Mouse (Mus musculus) kidney, postnatal 25 days (tissue): ENCODE results near the gene Tecta.

ENCODE experiments used
- DNase-seq, 2 experiments: peaks; one replicate each; pipeline ENCODE4 v3.0.0; 2021; ENCODE audit warnings: mixed read lengths in 2 of 2

The Tecta gene

GRCm38 (mm10) chr9:42385656-42386055, 14.1 kb downstream of the Tecta start:
- no peak for DNase-seq

- no peak for DNase-seq
These were observed 16.9 kb downstream of the Tecta start for GRCm38 (mm10) chr9:42382628-42383347.

- no peak for DNase-seq
These were observed 17.7 kb downstream of the Tecta start for GRCm38 (mm10) chr9:42382063-42382462.

GRCm38 (mm10) chr9:42378071-42378470, 21.7 kb downstream of the Tecta start:
- DNase-seq: no peak

- no peak for DNase-seq
These were observed 22.1 kb downstream of the Tecta start for GRCm38 (mm10) chr9:42377656-42378055.

GRCm38 (mm10) chr9:42371670-42372368, 27.9 kb downstream of the Tecta start:
- DNase-seq: no peak

- no peak for DNase-seq
These were observed 42.1 kb downstream of the Tecta start for GRCm38 (mm10) chr9:42357585-42357984.

- DNase-seq: no peak
These were observed 44.9 kb downstream of the Tecta start for GRCm38 (mm10) chr9:42354871-42355270.

- no peak for DNase-seq
These were observed 49.9 kb downstream of the Tecta start for GRCm38 (mm10) chr9:42349791-42350190.

GRCm38 (mm10) chr9:42346297-42346696, 53.4 kb downstream of the Tecta start:
- DNase-seq: no peak

- DNase-seq: no peak
These were observed 60.6 kb downstream of the Tecta start for GRCm38 (mm10) chr9:42339151-42339550.

GRCm38 (mm10) chr9:42337026-42337425, 62.7 kb downstream of the Tecta start:
- DNase-seq: no peak

GRCm38 (mm10) chr9:42336575-42336974, 63.2 kb downstream of the Tecta start:
- no peak for DNase-seq

GRCm38 (mm10) chr9:42334885-42335284, 64.8 kb downstream of the Tecta start:
- DNase-seq: no peak

- no peak for DNase-seq
These were observed 67.0 kb downstream of the Tecta start for GRCm38 (mm10) chr9:42332692-42333091.

GRCm38 (mm10) chr9:42331341-42331740, 68.4 kb downstream of the Tecta start:
- DNase-seq: no peak

GRCm38 (mm10) chr9:42329753-42330152, 70.0 kb downstream of the Tecta start:
- peak; percentile 29 to 52 for DNase-seq

- peak in 1 of 2 experiments; percentile 20 for DNase-seq
These were observed 72.9 kb downstream of the Tecta start for GRCm38 (mm10) chr9:42326688-42327440.

- no peak for DNase-seq
These were observed 74.9 kb downstream of the Tecta start for GRCm38 (mm10) chr9:42324640-42325394.

- no peak for DNase-seq
These were observed 76.5 kb downstream of the Tecta start for GRCm38 (mm10) chr9:42323238-42323637.

- DNase-seq: no peak
These were observed 78.3 kb downstream of the Tecta start for GRCm38 (mm10) chr9:42321442-42321841.

GRCm38 (mm10) chr9:42320616-42321015, 79.1 kb downstream of the Tecta start:
- no peak for DNase-seq

GRCm38 (mm10) chr9:42318455-42318987, 81.2 kb downstream of the Tecta start:
- no peak for DNase-seq
